Mouse (Mus musculus) small intestine, adult 2 months (tissue): ENCODE measurements at regions not wholly inside any gene's neighbourhood (a gene's known extent, or its start where the extent isn't known, plus 50 kb on each side); places are given as distances from the start of the nearest gene placed in this dataset.

Experiments
- H3K27ac ChIP-seq: fragments of 200-500 bp; 2 replicates; pipeline ENCODE4 v1.5.1; 2012; ENCODE audit warnings: low read depth, low read length, control low read depth, inconsistent platforms; ENCODE audit not compliant: insufficient read depth
- H3K27me3 ChIP-seq: fragments of 200-500 bp; 2 replicates; pipeline ENCODE4 v1.6.1; 2012; ENCODE audit warnings: mild to moderate bottlenecking, moderate library complexity, low read length, inconsistent platforms; ENCODE audit not compliant: control insufficient read depth, insufficient read depth
- H3K36me3 ChIP-seq: fragments of 200-500 bp; 2 replicates; pipeline ENCODE4 v1.6.1; 2012; ENCODE audit warnings: mild to moderate bottlenecking, low read length, control low read depth, inconsistent platforms; ENCODE audit not compliant: control insufficient read depth, insufficient read depth
- H3K4me1 ChIP-seq: fragments of 200-500 bp; 2 replicates; pipeline ENCODE4 v1.6.1; 2012; ENCODE audit warnings: low read length, inconsistent platforms, mixed read lengths; ENCODE audit not compliant: control insufficient read depth, insufficient read depth, insufficient read length
- H3K4me3 ChIP-seq: fragments of 200-500 bp; 2 replicates; pipeline ENCODE4 v1.5.1; 2012; ENCODE audit warnings: low read depth, mild to moderate bottlenecking, control low read depth, inconsistent platforms, low read length, moderate library complexity
- CTCF ChIP-seq: fragments of 200-500 bp; IDR thresholded peaks from 2 replicates; pipeline ENCODE4 v1.5.1; 2012; ENCODE audit warnings: low read depth, mild to moderate bottlenecking, control low read depth, inconsistent platforms, low read length, moderate library complexity, mixed read lengths; ENCODE audit not compliant: insufficient replicate concordance, insufficient read length; ENCODE audit errors: extremely low read depth
- POLR2A ChIP-seq: fragments of 200-500 bp; IDR thresholded peaks from 2 replicates; pipeline ENCODE4 v1.6.1; 2012; ENCODE audit warnings: low read depth, mild to moderate bottlenecking, control low read depth, inconsistent platforms, low read length, moderate library complexity
- WGBS: fragments of 180-500 bp; shearing (Covaris S2); methylation state at CpG from one replicate; pipeline ENCODE4 v1.1.7; 2018; 5-methylcytosine and 5-hydroxymethylcytosine counted together

GRCm38 (mm10) chr14:15603954-15604523 lies 165.3 kb upstream of the Lrrc3b start:
- Histone ChIP-seq H3K27me3 (no peaks in the 10 kb centered on the region), H3K27ac (no peak overlapping the region), H3K4me3 (no peak overlapping the region), H3K36me3 (no peaks in the 10 kb centered on the region), H3K4me1 (no peaks in the 10 kb centered on the region)
- TF ChIP-seq POLR2A = no peak
- no peak for TF ChIP-seq CTCF
- WGBS = 53% methylated on average over 3 of the region's 3 CpGs

- H3K27me3 ChIP-seq = no peaks in the 10 kb centered on the region
- H3K4me3 ChIP-seq = no peak overlapping the region
- H3K36me3 ChIP-seq = no peaks in the 10 kb centered on the region
- H3K27ac ChIP-seq = no peak overlapping the region
- TF ChIP-seq CTCF (no peak), POLR2A (no peak)
- H3K4me1 ChIP-seq = no peaks in the 10 kb centered on the region
- WGBS = 76% methylated on average over 1 of the region's 1 CpGs
These were observed 171.4 kb upstream of the Lrrc3b start for GRCm38 (mm10) chr14:15610166-15610565.

GRCm38 (mm10) chr14:15634581-15634980 lies 195.8 kb upstream of the Lrrc3b start:
- no peaks in the 10 kb centered on the region for H3K4me1 ChIP-seq
- no peak overlapping the region for H3K27ac ChIP-seq
- TF ChIP-seq CTCF (no peak), POLR2A (no peak)
- 52% methylated on average over 2 of the region's 2 CpGs for WGBS
- no peaks in the 10 kb centered on the region for H3K36me3 ChIP-seq
- H3K27me3 ChIP-seq = no peaks in the 10 kb centered on the region
- no peak overlapping the region for H3K4me3 ChIP-seq

- Histone ChIP-seq H3K27me3 (no peaks in the 10 kb centered on the region), H3K4me3 (no peak overlapping the region), H3K36me3 (no peaks in the 10 kb centered on the region), H3K27ac (no peak overlapping the region), H3K4me1 (no peaks in the 10 kb centered on the region)
- WGBS = 41% methylated on average over 2 of the region's 2 CpGs
- TF ChIP-seq CTCF = no peak
- no peak for TF ChIP-seq POLR2A
These were observed 198.9 kb upstream of the Lrrc3b start for GRCm38 (mm10) chr14:15637681-15638080.

GRCm38 (mm10) chr14:15638869-15639268 lies 200.1 kb upstream of the Lrrc3b start:
- WGBS = 76% methylated on average over 1 of the region's 1 CpGs

GRCm38 (mm10) chr14:15660886-15661285 lies 222.1 kb upstream of the Lrrc3b start:
- H3K36me3 ChIP-seq = no peaks in the 10 kb centered on the region
- TF ChIP-seq POLR2A = no peak
- TF ChIP-seq CTCF = no peak
- H3K27ac ChIP-seq = no peak overlapping the region
- no peaks in the 10 kb centered on the region for H3K27me3 ChIP-seq
- WGBS = 55% methylated on average over 2 of the region's 2 CpGs
- no peaks in the 10 kb centered on the region for H3K4me1 ChIP-seq
- H3K4me3 ChIP-seq = no peak overlapping the region

More at GRCm38 (mm10) chr14:15638869-15639268, 200.1 kb upstream of the Lrrc3b start:
- Histone ChIP-seq H3K4me3 (no peak overlapping the region), H3K36me3 (no peaks in the 10 kb centered on the region), H3K27me3 (no peaks in the 10 kb centered on the region), H3K27ac (no peak overlapping the region), H3K4me1 (no peaks in the 10 kb centered on the region)
- no peak for TF ChIP-seq CTCF
- TF ChIP-seq POLR2A = no peak

GRCm38 (mm10) chr14:15672292-15672691 lies 233.5 kb upstream of the Lrrc3b start:
- no peak for TF ChIP-seq CTCF
- no peak for TF ChIP-seq POLR2A
- Histone ChIP-seq H3K4me1 (no peaks in the 10 kb centered on the region), H3K27me3 (no peaks in the 10 kb centered on the region), H3K27ac (no peak overlapping the region), H3K4me3 (no peak overlapping the region), H3K36me3 (no peaks in the 10 kb centered on the region)
